Mouse (Mus musculus): ENCODE data around the gene Mospd1.

GRCm38 (mm10) chrX:53348374-53348773, 21.9 kb downstream of the Mospd1 start:
- TF ChIP-seq CTCF (IDR thresholded peaks at IDR 0.05; ENCODE audit: low read depth, low read length): no peak
- no peak for TF ChIP-seq POLR2A (IDR thresholded peaks at IDR 0.05; ENCODE audit: insufficient read depth, low read length)
- no peak for TF ChIP-seq EP300 (IDR thresholded peaks at IDR 0.05; ENCODE audit: insufficient read depth, low read depth, low read length)

Measured in ES-Bruce4 (cell line).